Mouse (Mus musculus): ENCODE measurements at regions not wholly inside any gene's neighbourhood (a gene's known extent, or its start where the extent isn't known, plus 50 kb on each side); places are given as distances from the start of the nearest gene placed in this dataset.
A peak's percentile ranks its signal among the peaks of the same experiment; 100 is the strongest.

GRCm38 (mm10) chr12:78109931-78110330, 84.1 kb upstream of the Gm6657 start:
- Histone ChIP-seq H3K4me1 (replicated peaks) (no peaks in the 10 kb centered on the region), H3K36me3 (no peaks in the 10 kb centered on the region), H3K27ac (no peak overlapping the region), H3K27me3 (no peaks in the 10 kb centered on the region), H3K9me3 (replicated peaks) (no peaks in the 10 kb centered on the region), H3K4me2 (no peak overlapping the region), H3K9ac (no peak overlapping the region), H3K4me3 (no peak overlapping the region)
- no peak for ATAC-seq (replicated peaks; ENCODE audit: insufficient number of reproducible peaks, insufficient read depth, low FRiP score, low read depth)
- WGBS: 67% methylated on average over 1 of the region's 1 CpGs

DNA sequence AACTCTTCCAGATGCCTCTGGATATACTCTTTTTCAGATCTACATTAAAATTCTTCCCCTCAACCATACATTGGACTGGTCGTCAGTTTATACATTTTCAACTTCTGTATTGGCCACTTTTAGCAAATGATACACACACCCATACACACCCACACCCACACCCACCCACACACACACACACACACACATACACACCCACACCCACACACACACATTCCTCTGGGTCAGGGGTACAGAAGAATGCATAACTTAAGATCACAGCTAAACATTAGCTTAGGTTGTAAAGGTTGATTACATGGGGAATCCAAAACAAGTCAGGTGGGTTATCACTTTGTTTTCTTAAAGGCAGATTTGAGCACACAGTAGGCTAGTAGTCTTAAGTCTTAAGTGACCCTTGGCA, 75.9 kb upstream of the Gm6657 start:
- no peak overlapping the region for H3K27ac ChIP-seq
- ATAC-seq (replicated peaks; ENCODE audit: insufficient number of reproducible peaks, insufficient read depth, low FRiP score, low read depth): no peak
- H3K4me3 ChIP-seq: no peak overlapping the region
- no peaks in the 10 kb centered on the region for H3K9me3 ChIP-seq (replicated peaks)
- no peaks in the 10 kb centered on the region for H3K27me3 ChIP-seq
- peaks cover 6% of the 10 kb centered on the region; the same call in 1 of the 2 replicates for H3K4me1 ChIP-seq (replicated peaks)
- H3K36me3 ChIP-seq: no peaks in the 10 kb centered on the region
- H3K4me2 ChIP-seq: no peak overlapping the region
- H3K9ac ChIP-seq: no peak overlapping the region
- 69% methylated on average over 1 of the region's 1 CpGs for WGBS

GRCm38 (mm10) chr12:78119246-78119645, 74.8 kb upstream of the Gm6657 start:
- Histone ChIP-seq H3K4me3 (no peak overlapping the region), H3K27ac (no peak overlapping the region), H3K4me2 (no peak overlapping the region), H3K27me3 (no peaks in the 10 kb centered on the region), H3K9ac (no peak overlapping the region), H3K36me3 (no peaks in the 10 kb centered on the region), H3K4me1 (replicated peaks) (peaks cover 6% of the 10 kb centered on the region; the same call in 1 of the 2 replicates), H3K9me3 (replicated peaks) (no peaks in the 10 kb centered on the region)
- 55% methylated on average over 2 of the region's 2 CpGs for WGBS
- no peak for ATAC-seq (replicated peaks; ENCODE audit: insufficient number of reproducible peaks, insufficient read depth, low FRiP score, low read depth)

- WGBS: 41% methylated on average over 5 of the region's 5 CpGs
- peaks cover 6% of the 10 kb centered on the region; the same call in 1 of the 2 replicates for H3K4me1 ChIP-seq (replicated peaks)
- H3K36me3 ChIP-seq: no peaks in the 10 kb centered on the region
- H3K4me3 ChIP-seq: no peak overlapping the region
- no peak for ATAC-seq (replicated peaks; ENCODE audit: insufficient number of reproducible peaks, insufficient read depth, low FRiP score, low read depth)
- H3K9me3 ChIP-seq (replicated peaks): no peaks in the 10 kb centered on the region
- H3K9ac ChIP-seq: no peak overlapping the region
- peak overlapping the region; percentile 25; the same call in 1 of the 2 replicates for H3K27ac ChIP-seq
- no peak overlapping the region for H3K4me2 ChIP-seq
- no peaks in the 10 kb centered on the region for H3K27me3 ChIP-seq
Measured at GRCm38 (mm10) chr12:78119855-78120254, 74.2 kb upstream of the Gm6657 start.

DNA sequence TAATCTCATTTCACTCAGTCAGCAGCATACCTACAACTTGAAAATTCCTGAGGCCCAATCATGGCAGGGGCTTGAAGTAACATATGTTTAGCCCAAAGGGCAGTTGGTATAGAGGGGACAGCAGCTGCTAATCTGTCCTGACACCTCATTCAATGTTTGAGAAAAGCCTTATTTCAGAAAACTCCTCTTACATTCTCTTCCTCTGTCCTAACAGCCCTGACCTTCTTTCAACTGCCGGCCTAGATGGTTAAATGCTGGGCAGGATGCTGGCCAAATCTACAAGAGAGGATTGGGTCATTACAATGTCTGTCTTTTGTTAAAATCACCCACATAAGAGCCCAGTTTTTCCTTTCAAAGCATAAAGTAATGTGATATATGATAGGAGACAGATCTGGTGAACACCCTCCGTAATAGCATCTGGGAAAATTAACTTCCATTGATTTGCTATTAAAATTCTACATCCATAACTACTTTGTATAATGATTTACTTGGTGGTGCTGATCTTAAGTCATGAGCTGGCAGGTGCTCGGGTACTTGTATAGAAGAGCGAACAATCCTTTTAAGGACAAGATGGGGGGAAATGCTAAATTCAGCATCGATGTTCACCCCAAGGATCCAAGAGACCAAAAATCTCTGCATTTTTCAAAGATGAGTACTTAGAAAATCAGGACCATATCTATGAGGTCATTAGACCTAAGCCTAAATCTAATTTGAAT, 64.8 kb upstream of the Gm6657 start:
- Histone ChIP-seq H3K4me1 (replicated peaks) (peaks cover 30% of the 10 kb centered on the region), H3K9ac (no peak overlapping the region), H3K36me3 (no peaks in the 10 kb centered on the region), H3K27ac (no peak overlapping the region), H3K9me3 (replicated peaks) (no peaks in the 10 kb centered on the region), H3K4me3 (no peak overlapping the region), H3K4me2 (no peak overlapping the region), H3K27me3 (no peaks in the 10 kb centered on the region)
- 78% methylated on average over 5 of the region's 5 CpGs for WGBS
- ATAC-seq (replicated peaks; ENCODE audit: insufficient number of reproducible peaks, insufficient read depth, low FRiP score, low read depth): no peak

DNA sequence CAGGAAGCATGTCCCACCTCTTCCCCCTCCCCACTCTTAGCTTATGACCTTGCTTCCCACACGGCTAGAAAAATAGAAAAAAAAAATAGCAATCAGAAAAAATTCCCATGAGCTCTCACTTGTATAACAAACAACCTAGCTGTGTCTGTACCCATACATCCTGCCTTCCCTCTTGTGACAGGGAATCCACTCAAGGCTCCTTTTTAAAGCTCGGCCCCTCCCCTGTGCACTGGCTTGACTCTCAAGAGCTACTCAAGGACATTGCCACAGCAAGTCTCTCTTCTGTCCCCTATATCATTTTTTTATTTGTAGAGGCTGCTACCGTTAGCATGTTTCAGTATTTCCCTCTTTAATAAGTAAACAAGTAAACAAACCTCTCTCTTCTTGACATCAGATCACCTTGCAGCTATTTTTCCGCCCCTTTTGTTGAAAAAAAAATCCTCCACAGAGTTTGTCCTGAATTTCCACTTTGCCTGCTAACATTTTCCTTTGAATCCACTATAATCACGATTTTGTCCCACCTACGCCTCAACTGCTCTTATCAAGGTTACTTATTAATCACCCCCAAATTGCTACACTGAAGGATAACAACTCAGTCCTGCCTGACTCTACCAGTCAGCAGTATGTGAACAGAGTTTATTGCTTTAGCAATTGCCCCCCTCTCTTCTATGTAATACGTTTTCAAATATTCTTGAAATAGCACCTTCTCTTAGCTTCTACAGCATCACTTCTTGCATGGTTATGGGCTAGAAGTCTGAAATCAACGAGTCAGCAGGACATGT, 61.8 kb upstream of the Gm6657 start:
- H3K27me3 ChIP-seq: no peaks in the 10 kb centered on the region
- no peak for ATAC-seq (replicated peaks; ENCODE audit: insufficient number of reproducible peaks, insufficient read depth, low FRiP score, low read depth)
- H3K36me3 ChIP-seq: no peaks in the 10 kb centered on the region
- no peak overlapping the region for H3K9ac ChIP-seq
- 53% methylated on average over 8 of the region's 8 CpGs for WGBS
- H3K27ac ChIP-seq: no peak overlapping the region
- no peaks in the 10 kb centered on the region for H3K9me3 ChIP-seq (replicated peaks)
- no peak overlapping the region for H3K4me2 ChIP-seq
- H3K4me3 ChIP-seq: no peak overlapping the region
- H3K4me1 ChIP-seq (replicated peaks): peaks cover 38% of the 10 kb centered on the region

DNA sequence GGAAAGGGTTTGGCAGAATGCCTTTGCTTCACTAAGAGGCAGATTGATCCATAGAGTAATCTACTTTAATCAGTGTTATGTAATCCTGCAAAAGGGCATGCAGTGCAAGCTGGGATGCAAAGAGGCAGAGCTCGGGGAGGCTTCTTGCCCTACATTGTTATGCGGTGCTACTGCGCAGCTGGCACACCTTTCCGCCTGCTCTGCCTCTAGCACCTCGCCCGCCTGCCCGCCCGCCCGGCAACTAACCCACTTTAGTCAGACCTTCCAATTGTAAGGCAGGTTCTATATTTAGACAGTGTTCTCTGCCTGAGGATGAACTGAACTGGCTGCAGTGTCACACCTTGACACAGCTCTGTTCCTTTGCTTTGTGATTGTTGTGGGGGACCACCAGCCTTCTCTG, 60.7 kb upstream of the Gm6657 start:
- Histone ChIP-seq H3K36me3 (no peaks in the 10 kb centered on the region), H3K27ac (no peak overlapping the region), H3K4me2 (peak overlapping the region; percentile 33), H3K4me3 (no peak overlapping the region), H3K4me1 (replicated peaks) (peaks cover 39% of the 10 kb centered on the region), H3K9me3 (replicated peaks) (no peaks in the 10 kb centered on the region), H3K9ac (no peak overlapping the region), H3K27me3 (no peaks in the 10 kb centered on the region)
- ATAC-seq (replicated peaks; ENCODE audit: insufficient number of reproducible peaks, insufficient read depth, low FRiP score, low read depth): no peak
- WGBS: 50% methylated on average over 9 of the region's 9 CpGs

- no peak for ATAC-seq (replicated peaks; ENCODE audit: insufficient number of reproducible peaks, insufficient read depth, low FRiP score, low read depth)
- Histone ChIP-seq H3K27me3 (no peaks in the 10 kb centered on the region), H3K27ac (0 out of 2 replicates have a peak overlapping the region, but pooled peaks have one; percentile 8), H3K9ac (no peak overlapping the region), H3K4me1 (replicated peaks) (peaks cover 38% of the 10 kb centered on the region), H3K4me3 (no peak overlapping the region), H3K4me2 (no peak overlapping the region), H3K9me3 (replicated peaks) (no peaks in the 10 kb centered on the region), H3K36me3 (no peaks in the 10 kb centered on the region)
- 44% methylated on average over 4 of the region's 4 CpGs for WGBS
Measured at GRCm38 (mm10) chr12:78133984-78134383, 60.1 kb upstream of the Gm6657 start.

GRCm38 (mm10) chr12:78137196-78137595, 56.8 kb upstream of the Gm6657 start:
- WGBS: 59% methylated on average over 3 of the region's 3 CpGs
- H3K27ac ChIP-seq: no peak overlapping the region
- no peaks in the 10 kb centered on the region for H3K27me3 ChIP-seq
- H3K4me2 ChIP-seq: no peak overlapping the region
- H3K9ac ChIP-seq: no peak overlapping the region
- H3K4me1 ChIP-seq (replicated peaks): peaks cover 29% of the 10 kb centered on the region
- no peaks in the 10 kb centered on the region for H3K36me3 ChIP-seq
- no peak for ATAC-seq (replicated peaks; ENCODE audit: insufficient number of reproducible peaks, insufficient read depth, low FRiP score, low read depth)
- no peaks in the 10 kb centered on the region for H3K9me3 ChIP-seq (replicated peaks)
- H3K4me3 ChIP-seq: no peak overlapping the region

DNA sequence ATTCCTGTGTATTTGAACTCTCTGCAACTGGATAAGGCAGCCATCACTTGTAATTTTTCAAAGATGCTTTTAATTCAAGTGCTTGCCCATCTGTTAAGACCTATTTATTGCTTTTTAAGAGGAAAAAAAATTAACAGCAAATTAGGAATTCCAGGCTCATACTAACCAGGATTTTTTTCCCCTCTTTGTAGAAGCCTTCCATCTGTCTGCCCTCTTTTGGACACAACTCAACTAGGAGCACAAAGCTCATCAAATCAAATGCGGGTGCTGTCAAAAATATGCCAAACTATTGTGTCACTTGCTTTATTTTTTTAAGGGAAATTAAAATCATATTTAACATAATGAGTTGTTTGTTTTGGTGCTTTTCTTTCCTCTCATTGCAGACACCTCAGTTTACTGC, 55.6 kb upstream of the Gm6657 start:
- WGBS: 96% methylated on average over 1 of the region's 1 CpGs
- Histone ChIP-seq H3K36me3 (no peaks in the 10 kb centered on the region), H3K27ac (no peak overlapping the region), H3K9me3 (replicated peaks) (no peaks in the 10 kb centered on the region), H3K27me3 (no peaks in the 10 kb centered on the region), H3K9ac (no peak overlapping the region), H3K4me2 (no peak overlapping the region), H3K4me1 (replicated peaks) (peaks cover 22% of the 10 kb centered on the region), H3K4me3 (no peak overlapping the region)
- ATAC-seq (replicated peaks; ENCODE audit: insufficient number of reproducible peaks, insufficient read depth, low FRiP score, low read depth): no peak
